Mouse (Mus musculus) ES-E14 (cell line): ENCODE results near the gene Actbl2. TPM values are rescaled to one million over a fixed set of nuclear protein-coding genes. Genes with fewer than 3 reads are reported as not detected.

Source experiments
- DNase-seq: peaks from one replicate; pipeline ENCODE4 v3.0.0-alpha.2; 2013; ENCODE audit warnings: low read depth, low spot score
- H3K27ac ChIP-seq: 2 replicates; pipeline ENCODE4 v1.5.1; 2012; ENCODE audit warnings: low read depth, mild to moderate bottlenecking, low read length, moderate library complexity, mixed read lengths; ENCODE audit not compliant: poor library complexity, insufficient read depth, severe bottlenecking
- H3K36me3 ChIP-seq: 2 replicates; pipeline ENCODE4 v1.6.1; 2012; ENCODE audit warnings: mild to moderate bottlenecking, low read length, moderate library complexity, mixed read lengths; ENCODE audit not compliant: control insufficient read depth, poor library complexity, insufficient read depth, severe bottlenecking
- H3K4me1 ChIP-seq, 2 experiments: fragments of 150-350 bp in 1 of 2; sonication (generic) in 1 of 2; 2 replicates each; pipeline ENCODE4 v1.6.1; 2012; ENCODE audit warnings: low read length in 2 of 2, mild to moderate bottlenecking in 1 of 2, mixed read lengths in 1 of 2; ENCODE audit not compliant: control insufficient read depth in 2 of 2, insufficient read depth in 2 of 2, poor library complexity in 1 of 2
- H3K4me3 ChIP-seq, 2 experiments: fragments of 150-350 bp in 1 of 2; sonication (generic) in 1 of 2; 2 replicates each; pipeline ENCODE4 v1.5.1; 2012; ENCODE audit warnings: low read length in 2 of 2, low read depth in 1 of 2, mild to moderate bottlenecking in 1 of 2, mixed read lengths in 1 of 2; ENCODE audit not compliant: insufficient read depth in 1 of 2, poor library complexity in 1 of 2, severe bottlenecking in 1 of 2
- H3K9ac ChIP-seq: 2 replicates; pipeline ENCODE4 v1.6.1; 2012; ENCODE audit warnings: low read depth, mild to moderate bottlenecking, low read length, mixed read lengths; ENCODE audit not compliant: poor library complexity, insufficient read depth, severe bottlenecking
- H3K9me3 ChIP-seq: fragments of 150-350 bp; sonication (generic); 2 replicates; pipeline ENCODE4 v1.6.1; 2012; ENCODE audit warnings: low read depth, mild to moderate bottlenecking, low read length; ENCODE audit not compliant: control insufficient read depth, insufficient read depth
- CHD2 ChIP-seq: IDR thresholded peaks from 2 replicates; pipeline ENCODE4 v1.6.1; 2014; ENCODE audit warnings: mild to moderate bottlenecking, low read depth, low read length, inconsistent platforms
- HCFC1 ChIP-seq: IDR thresholded peaks from 2 replicates; pipeline ENCODE4 v1.6.1; 2012; ENCODE audit warnings: low read length, inconsistent platforms, borderline replicate concordance; ENCODE audit not compliant: insufficient read depth
- MAFK ChIP-seq: IDR thresholded peaks from 2 replicates; pipeline ENCODE4 v1.6.1; 2014; ENCODE audit warnings: mild to moderate bottlenecking, low read depth, low read length, inconsistent platforms; ENCODE audit not compliant: insufficient read depth
- ZC3H11A ChIP-seq: IDR thresholded peaks from 2 replicates; pipeline ENCODE4 v1.6.1; 2012; ENCODE audit warnings: low read depth, mild to moderate bottlenecking, inconsistent platforms, low read length, borderline replicate concordance
- ZNF384 ChIP-seq: IDR thresholded peaks from 2 replicates; pipeline ENCODE4 v1.6.1; 2012; ENCODE audit warnings: low read depth, low read length, inconsistent platforms
- in situ Hi-C, 2 experiments: fragments of 600-800 bp; cut with MboI; formaldehyde crosslinking; loops; one replicate each; pipeline ENCODE4 v1.15.1; 2025; ENCODE audit warnings: low sequenced_read_pairs in 2 of 2, inconsistent platforms in 1 of 2; ENCODE audit not compliant: unreplicated experiment in 2 of 2
- total RNA-seq: library from RNA; depleted of rRNA; stranded (reverse); fragments of 300-350 nt; gene quantifications from 2 replicates; pipeline ENCODE4 v1.2.3, GENCODE M21; 2012

The Actbl2 gene
- total RNA-seq, 1 experiment = not detected

- H3K4me1 ChIP-seq = no peaks in the 10 kb centered on the region
- DNase-seq = no peak
- H3K9ac ChIP-seq = no peak overlapping the region
- no peaks in the 10 kb centered on the region for H3K36me3 ChIP-seq
- H3K4me3 ChIP-seq = no peak overlapping the region
- TF ChIP-seq CHD2 = no peak
- no peak for TF ChIP-seq ZC3H11A
- TF ChIP-seq HCFC1 = no peak
- no peak for TF ChIP-seq MAFK
- no peak for TF ChIP-seq ZNF384
- no peaks in the 10 kb centered on the region for H3K9me3 ChIP-seq
- in situ Hi-C loops = no loop called here
- no peak overlapping the region for H3K27ac ChIP-seq
These were observed 38.7 kb downstream of the Actbl2 start for GRCm38 (mm10) chr13:111293478-111293877.

- in situ Hi-C loops = no loop called here
- no peak overlapping the region for H3K4me3 ChIP-seq
- H3K9me3 ChIP-seq = no peaks in the 10 kb centered on the region
- no peak overlapping the region for H3K27ac ChIP-seq
- TF ChIP-seq MAFK (no peak), CHD2 (no peak), HCFC1 (no peak), ZC3H11A (no peak), ZNF384 (no peak)
- DNase-seq = no peak
- no peaks in the 10 kb centered on the region for H3K36me3 ChIP-seq
- no peak overlapping the region for H3K9ac ChIP-seq
- no peaks in the 10 kb centered on the region for H3K4me1 ChIP-seq
These were observed 40.2 kb downstream of the Actbl2 start for GRCm38 (mm10) chr13:111294965-111295494.

- Histone ChIP-seq H3K9ac (no peak overlapping the region), H3K36me3 (no peaks in the 10 kb centered on the region), H3K4me3 (no peak overlapping the region), H3K4me1 (no peaks in the 10 kb centered on the region), H3K9me3 (no peaks in the 10 kb centered on the region), H3K27ac (no peak overlapping the region)
- in situ Hi-C loops = no loop called here
- TF ChIP-seq MAFK = no peak
- TF ChIP-seq ZNF384 = no peak
- no peak for TF ChIP-seq HCFC1
- no peak for TF ChIP-seq ZC3H11A
- TF ChIP-seq CHD2 = no peak
- no peak for DNase-seq
These were observed 41.2 kb downstream of the Actbl2 start for GRCm38 (mm10) chr13:111296029-111296428.

GRCm38 (mm10) chr13:111297614-111298013 lies 42.8 kb downstream of the Actbl2 start:
- H3K9me3 ChIP-seq = no peaks in the 10 kb centered on the region
- no peaks in the 10 kb centered on the region for H3K4me1 ChIP-seq
- in situ Hi-C loops = no loop called here
- H3K27ac ChIP-seq = no peak overlapping the region
- no peak for DNase-seq
- H3K36me3 ChIP-seq = no peaks in the 10 kb centered on the region
- H3K9ac ChIP-seq = no peak overlapping the region
- TF ChIP-seq ZNF384 (no peak), HCFC1 (no peak), MAFK (no peak), CHD2 (no peak), ZC3H11A (no peak)
- no peak overlapping the region for H3K4me3 ChIP-seq
